Mouse (Mus musculus) myocyte (in vitro differentiated cells): ENCODE measurements at regions not wholly inside any gene's neighbourhood (a gene's known extent, or its start where the extent isn't known, plus 50 kb on each side); places are given as distances from the start of the nearest gene placed in this dataset.

Experiments used
- MAX ChIP-seq: IDR thresholded peaks from one replicate; pipeline ENCODE4 v1.6.1; 2011; ENCODE audit warnings: low read depth, mild to moderate bottlenecking, control low read depth
- MYOD1 ChIP-seq, 3 experiments: IDR thresholded peaks; one replicate each; pipeline ENCODE4 v1.6.1; 2011; ENCODE audit warnings: control low read depth in 2 of 3, low read depth in 2 of 3, mild to moderate bottlenecking in 2 of 3, moderate library complexity in 1 of 3; ENCODE audit not compliant: insufficient read length in 2 of 3, control insufficient read depth in 1 of 3
- POLR2A ChIP-seq: IDR thresholded peaks from one replicate; pipeline ENCODE4 v1.6.1; 2011; ENCODE audit warnings: low read depth, mild to moderate bottlenecking, control low read depth, moderate library complexity; ENCODE audit not compliant: insufficient read length

DNA sequence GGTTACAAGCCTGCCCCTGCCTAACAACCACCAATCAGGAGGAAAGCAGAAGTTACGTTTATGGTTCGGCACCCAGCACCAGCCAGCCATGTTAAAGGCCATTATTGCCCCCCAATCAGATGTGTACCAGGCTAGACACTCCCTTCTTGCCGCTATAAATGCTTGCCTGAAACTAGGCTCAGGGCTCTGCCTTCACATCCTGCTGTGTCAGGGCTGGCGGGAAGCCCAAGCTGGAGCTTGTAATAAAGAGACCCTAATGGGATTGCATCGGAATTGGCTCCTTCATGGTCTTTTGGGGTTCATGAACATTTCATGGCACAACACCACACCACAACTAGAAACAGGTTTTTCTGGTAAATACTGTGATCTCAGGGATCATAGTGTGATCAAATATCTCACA lies 69.1 kb upstream of the Slc22a12 start:
- TF ChIP-seq MYOD1 (IDR thresholded peaks at IDR 0.05; ENCODE audit: control insufficient read depth in 1 of 3, insufficient read length in 2 of 3, low read depth in 2 of 3) (no peak), POLR2A (no peak), MAX (no peak)
